Mouse (Mus musculus) G1E (cell line): ENCODE measurements at regions not wholly inside any gene's neighbourhood (a gene's known extent, or its start where the extent isn't known, plus 50 kb on each side); places are given as distances from the start of the nearest gene placed in this dataset.

ENCODE experiments used
- ATAC-seq: 2 replicates; pipeline ENCODE4 v1.8.0; 2016; ENCODE audit warnings: mild to moderate bottlenecking; ENCODE audit not compliant: insufficient number of reproducible peaks, poor library complexity, low FRiP score, severe bottlenecking; ENCODE audit errors: extremely low read depth
- DNase-seq: peaks from one replicate; pipeline ENCODE4 v3.0.0; 2012; ENCODE audit warnings: low spot score
- H3K27me3 ChIP-seq: 2 replicates; pipeline ENCODE4 v1.6.1; 2012; ENCODE audit warnings: mild to moderate bottlenecking, low read length, inconsistent platforms; ENCODE audit not compliant: insufficient read depth
- H3K36me3 ChIP-seq: replicated peaks from 2 replicates; pipeline ENCODE3; 2012; ENCODE audit warnings: mild to moderate bottlenecking, inconsistent platforms
- H3K4me1 ChIP-seq: 2 replicates; pipeline ENCODE4 v1.6.1; 2012; ENCODE audit warnings: low read depth, low read length, inconsistent platforms, mixed read lengths; ENCODE audit not compliant: insufficient read depth
- H3K4me3 ChIP-seq: 2 replicates; pipeline ENCODE4 v1.5.1; 2012; ENCODE audit warnings: low read depth, mild to moderate bottlenecking, inconsistent platforms, low read length, moderate library complexity, mixed read lengths
- H3K9me3 ChIP-seq: replicated peaks from 2 replicates; pipeline ENCODE4 v1.6.1; 2012; ENCODE audit warnings: inconsistent platforms
- CTCF ChIP-seq: IDR thresholded peaks from 2 replicates; pipeline ENCODE4 v1.5.1; 2012; ENCODE audit warnings: low read depth, low read length, inconsistent platforms, mixed read lengths
- GATA1 ChIP-seq: IDR thresholded peaks from 2 replicates; pipeline ENCODE4 v1.6.1; 2012; ENCODE audit warnings: borderline replicate concordance, low read length, inconsistent platforms, mixed read lengths
- GATA2 ChIP-seq: IDR thresholded peaks from 2 replicates; pipeline ENCODE4 v1.6.1; 2012; ENCODE audit warnings: low read depth, low read length, inconsistent platforms, borderline replicate concordance
- POLR2AphosphoS5 ChIP-seq: IDR thresholded peaks from 2 replicates; pipeline ENCODE4 v1.6.1; 2012; ENCODE audit warnings: low read depth, low read length, inconsistent platforms; ENCODE audit not compliant: insufficient replicate concordance
- TAL1 ChIP-seq: conservative IDR thresholded peaks from 2 replicates; pipeline ENCODE4 v1.6.1; 2012; ENCODE audit warnings: low read depth, low read length, inconsistent platforms, mixed read lengths

DNA sequence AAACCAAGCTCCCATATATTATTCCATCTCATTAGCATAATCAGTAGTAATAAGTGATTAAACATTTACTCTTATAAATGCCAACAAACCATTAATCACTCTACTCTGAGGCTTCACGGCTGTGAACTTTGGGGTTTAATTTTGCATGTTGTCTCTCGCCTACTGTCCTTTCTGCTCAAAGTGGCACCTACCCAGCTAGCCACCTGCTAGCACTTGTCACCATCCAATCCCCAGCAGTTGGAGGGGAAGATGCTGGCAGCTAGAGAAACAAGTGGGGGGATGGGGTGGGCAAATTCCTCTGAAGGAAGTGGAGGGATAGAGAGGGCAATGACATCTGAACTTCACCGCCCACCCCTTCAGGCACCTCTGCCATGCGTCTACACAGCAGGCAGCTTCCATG is 204.2 kb upstream of the Tcerg1l start:
- TF ChIP-seq TAL1, result no peak
- no peak for TF ChIP-seq GATA1
- TF ChIP-seq GATA2, result no peak
- TF ChIP-seq CTCF, result no peak
- TF ChIP-seq POLR2AphosphoS5, result no peak
- no peak overlapping the region for H3K4me3 ChIP-seq
- no peaks in the 10 kb centered on the region for H3K27me3 ChIP-seq
- ATAC-seq, result no peak
- H3K36me3 ChIP-seq, result no peaks in the 10 kb centered on the region
- no peak for DNase-seq
- H3K4me1 ChIP-seq, result no peaks in the 10 kb centered on the region
- peaks cover 55% of the 10 kb centered on the region for H3K9me3 ChIP-seq

DNA sequence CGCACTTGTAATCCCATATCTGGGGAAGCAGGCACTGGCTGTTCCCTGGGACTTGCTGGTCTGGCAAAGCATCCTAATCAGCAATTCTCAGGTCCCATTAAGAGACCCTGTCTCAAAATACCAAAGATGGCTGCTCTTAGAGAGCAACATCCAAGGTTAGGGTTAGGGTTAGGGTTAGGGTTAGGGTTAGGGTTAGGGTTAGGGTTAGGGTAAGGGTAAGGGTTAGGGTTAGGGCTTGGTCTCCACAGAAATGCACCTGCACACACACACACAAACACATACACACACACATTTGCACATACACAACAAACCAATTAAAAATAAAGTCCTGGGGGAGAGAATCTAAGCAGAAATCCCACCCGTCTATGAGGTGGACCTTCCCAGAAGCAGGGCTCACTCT is 195.8 kb upstream of the Tcerg1l start:
- H3K27me3 ChIP-seq, result no peaks in the 10 kb centered on the region
- ATAC-seq, result no peak

DNA sequence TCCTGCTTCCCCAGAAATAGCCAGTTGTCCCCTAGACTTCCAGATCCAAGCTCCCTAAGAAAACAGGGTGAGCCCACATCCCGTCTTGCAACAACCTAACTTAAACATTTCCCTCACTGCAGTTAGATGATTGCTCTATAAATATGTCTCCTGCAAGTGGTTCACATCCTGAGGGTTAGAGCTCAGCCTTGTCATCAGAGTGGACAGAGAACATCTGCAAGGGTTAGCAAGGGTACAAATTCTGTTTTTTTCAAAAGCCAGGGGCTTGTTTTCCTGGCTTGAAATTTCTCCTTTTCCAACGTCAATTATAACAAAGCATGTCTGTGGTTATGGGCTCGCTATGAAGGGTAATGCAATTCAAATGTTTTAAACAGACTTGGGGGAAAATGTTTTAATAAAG is 169.8 kb upstream of the Tcerg1l start:
- no peaks in the 10 kb centered on the region for H3K36me3 ChIP-seq
- no peaks in the 10 kb centered on the region for H3K4me1 ChIP-seq
- H3K27me3 ChIP-seq, result no peaks in the 10 kb centered on the region
- H3K9me3 ChIP-seq, result peaks cover 56% of the 10 kb centered on the region
- TF ChIP-seq CTCF (no peak), TAL1 (no peak), POLR2AphosphoS5 (no peak), GATA1 (no peak)
- H3K4me3 ChIP-seq, result no peak overlapping the region
- ATAC-seq (no peak), DNase-seq (no peak)

More for the DNA sequence above, 195.8 kb upstream of the Tcerg1l start:
- H3K4me3 ChIP-seq, result no peak overlapping the region; the same call in 1 of the 2 replicates
- H3K9me3 ChIP-seq, result peaks cover 54% of the 10 kb centered on the region
- TF ChIP-seq GATA1 (no peak), GATA2 (no peak), CTCF (no peak), TAL1 (no peak), POLR2AphosphoS5 (no peak)
- DNase-seq, result no peak
- H3K4me1 ChIP-seq, result no peaks in the 10 kb centered on the region
- no peaks in the 10 kb centered on the region for H3K36me3 ChIP-seq

- H3K4me3 ChIP-seq, result no peak overlapping the region
- no peak for DNase-seq
- no peaks in the 10 kb centered on the region for H3K36me3 ChIP-seq
- TF ChIP-seq CTCF (no peak), GATA1 (no peak), GATA2 (no peak), TAL1 (no peak), POLR2AphosphoS5 (no peak)
- no peaks in the 10 kb centered on the region for H3K4me1 ChIP-seq
- H3K27me3 ChIP-seq, result no peaks in the 10 kb centered on the region
- no peak for ATAC-seq
- peaks cover 67% of the 10 kb centered on the region for H3K9me3 ChIP-seq
Measured at GRCm38 (mm10) chr7:138551629-138552028, 154.1 kb upstream of the Tcerg1l start.

- no peaks in the 10 kb centered on the region for H3K4me1 ChIP-seq
- H3K27me3 ChIP-seq, result no peaks in the 10 kb centered on the region
- DNase-seq (no peak), ATAC-seq (no peak)
- H3K9me3 ChIP-seq, result peaks cover 56% of the 10 kb centered on the region
- no peak for TF ChIP-seq GATA1
- no peak for TF ChIP-seq TAL1
- no peak for TF ChIP-seq POLR2AphosphoS5
- TF ChIP-seq CTCF, result no peak
- TF ChIP-seq GATA2, result no peak
- H3K4me3 ChIP-seq, result no peak overlapping the region
- H3K36me3 ChIP-seq, result no peaks in the 10 kb centered on the region
Measured at GRCm38 (mm10) chr7:138547881-138548280, 150.4 kb upstream of the Tcerg1l start.

- no peak for TF ChIP-seq CTCF
- TF ChIP-seq POLR2AphosphoS5, result no peak
- no peak for TF ChIP-seq GATA2
- TF ChIP-seq TAL1, result no peak
- no peak for TF ChIP-seq GATA1
- Histone ChIP-seq H3K4me1 (no peaks in the 10 kb centered on the region), H3K36me3 (no peaks in the 10 kb centered on the region), H3K27me3 (no peaks in the 10 kb centered on the region), H3K9me3 (peaks cover 78% of the 10 kb centered on the region), H3K4me3 (no peak overlapping the region)
- DNase-seq (no peak), ATAC-seq (no peak)
Measured at GRCm38 (mm10) chr7:138538048-138538831, 140.7 kb upstream of the Tcerg1l start.
